Mouse (Mus musculus): Measurements from ENCODE around the gene Sccpdh.
"Not testable (repeated sequence)": the region's sequence is repeated elsewhere in the genome, so short reads cannot be mapped to it uniquely, and the experiment has no call there.

The Sccpdh gene

DNA sequence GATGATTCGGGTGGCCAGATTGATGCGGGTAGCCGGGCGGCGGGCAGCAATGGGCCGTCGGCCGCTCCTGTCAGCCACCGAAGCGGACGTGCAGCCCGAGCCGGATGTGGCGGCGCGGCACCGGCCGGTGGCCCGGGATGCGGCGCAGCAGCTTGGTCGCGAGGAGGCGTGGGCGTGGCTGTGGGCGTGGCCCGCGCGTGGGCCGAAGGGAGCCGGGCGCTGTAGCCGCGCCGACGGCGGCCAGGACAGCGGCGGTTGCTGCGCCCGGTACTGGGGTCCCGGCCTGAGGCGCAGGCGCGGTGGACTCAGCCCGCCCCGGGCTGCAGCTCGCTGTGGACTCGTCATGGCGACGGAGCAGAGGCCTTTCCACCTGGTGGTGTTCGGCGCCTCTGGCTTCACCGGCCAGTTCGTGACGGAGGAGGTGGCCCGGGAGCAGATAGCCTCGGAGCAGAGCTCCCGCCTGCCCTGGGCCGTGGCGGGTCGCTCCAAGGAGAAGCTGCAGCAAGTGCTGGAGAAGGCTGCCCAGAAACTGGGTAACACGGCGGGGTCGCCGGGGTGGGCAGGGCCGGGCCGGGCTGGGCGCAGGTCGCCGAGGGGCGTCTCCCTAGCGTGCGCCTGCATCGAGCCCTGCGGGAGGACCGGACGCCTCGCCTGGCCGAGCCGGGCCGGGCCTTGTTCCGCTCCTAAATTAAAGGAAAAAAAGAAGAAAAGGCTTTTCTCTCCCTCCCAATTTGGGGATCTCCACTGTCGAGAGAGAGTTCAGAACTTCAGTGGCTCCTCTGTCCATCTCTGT, at the start of gene Sccpdh:
Gene Sccpdh, plus strand, starts transcription at position 198 of the 793 bp plus-strand sequence.
- peak; percentile 83 for DNase-seq

DNA sequence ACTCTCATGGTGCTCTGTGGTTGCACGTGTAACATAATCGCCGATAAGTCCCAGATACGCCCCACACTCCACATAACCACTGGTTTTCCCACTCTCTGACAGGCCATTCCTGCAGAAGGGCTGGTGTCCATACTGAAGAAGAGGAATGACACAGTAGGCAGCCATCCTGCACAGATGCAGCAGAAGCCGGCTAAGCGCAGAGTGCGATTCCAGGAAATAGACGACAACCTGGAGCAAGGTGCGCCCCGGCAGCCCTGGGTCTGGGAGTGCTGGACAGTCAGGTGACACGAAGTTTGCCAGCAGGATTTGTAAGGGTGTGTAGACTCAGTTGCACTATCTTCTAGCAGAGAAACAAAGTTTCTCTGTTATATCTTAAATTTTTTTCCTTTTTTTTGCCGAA, 45.3 kb upstream of the Sccpdh start:
- DNase-seq = no peak

DNA sequence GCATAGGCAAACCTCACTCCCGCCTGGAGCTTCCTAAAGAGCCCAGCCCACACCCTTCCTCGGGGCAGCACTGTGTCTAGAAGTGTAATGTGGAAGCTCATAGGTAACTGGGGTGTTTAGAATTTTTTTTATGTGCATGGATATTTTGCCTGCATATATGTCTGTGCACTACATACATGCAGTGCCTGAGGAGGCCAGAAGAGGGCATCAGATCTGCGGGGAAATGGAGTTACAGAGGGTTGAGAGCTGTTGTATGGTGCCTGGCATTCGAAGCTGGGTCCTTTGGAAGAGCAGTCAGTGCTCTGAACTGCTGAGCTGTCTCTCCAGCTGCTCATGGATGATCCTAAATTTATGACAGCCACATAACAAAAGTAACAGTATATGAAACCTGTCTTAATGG, 44.4 kb upstream of the Sccpdh start:
- DNase-seq = no peak

DNA sequence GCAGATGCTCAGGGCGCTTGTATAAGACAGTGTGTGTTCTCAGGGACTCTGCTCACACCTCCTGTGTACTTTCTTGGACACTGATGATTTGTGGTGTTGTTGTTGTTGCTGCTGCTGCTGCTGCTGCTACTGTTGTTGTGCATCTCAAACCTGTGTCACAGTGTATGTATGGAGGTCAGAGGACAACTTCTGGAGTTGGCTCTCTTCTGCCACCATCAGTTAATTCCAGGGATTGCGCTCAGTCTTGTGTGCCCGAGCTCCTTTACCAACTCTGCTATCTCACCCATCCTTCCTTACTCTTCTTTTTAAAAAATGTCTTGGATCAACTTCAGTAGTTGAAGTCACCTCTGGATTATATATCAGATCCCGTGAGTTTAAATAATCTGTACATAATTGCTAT, 43.7 kb upstream of the Sccpdh start:
- no peak for DNase-seq

DNA sequence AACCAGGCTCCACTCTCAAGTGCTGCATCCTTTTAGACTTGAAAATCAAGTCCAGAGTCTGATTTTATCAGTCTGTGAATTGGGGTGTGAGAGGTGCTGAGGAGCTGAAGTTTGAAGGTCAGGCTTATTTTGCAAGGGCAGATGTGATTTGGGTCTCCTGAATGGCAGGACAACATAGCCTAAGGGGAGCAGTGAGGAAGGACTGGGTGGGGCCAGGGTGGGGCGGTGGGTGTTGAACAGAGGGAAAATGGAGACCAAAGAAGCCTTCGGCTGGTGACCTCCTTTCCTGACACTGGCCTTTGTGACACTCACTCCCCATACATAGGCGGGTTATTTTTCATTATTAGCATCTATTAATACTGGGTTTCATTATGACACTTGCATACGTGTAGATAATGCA, 40.2 kb upstream of the Sccpdh start:
- DNase-seq = no peak

DNA sequence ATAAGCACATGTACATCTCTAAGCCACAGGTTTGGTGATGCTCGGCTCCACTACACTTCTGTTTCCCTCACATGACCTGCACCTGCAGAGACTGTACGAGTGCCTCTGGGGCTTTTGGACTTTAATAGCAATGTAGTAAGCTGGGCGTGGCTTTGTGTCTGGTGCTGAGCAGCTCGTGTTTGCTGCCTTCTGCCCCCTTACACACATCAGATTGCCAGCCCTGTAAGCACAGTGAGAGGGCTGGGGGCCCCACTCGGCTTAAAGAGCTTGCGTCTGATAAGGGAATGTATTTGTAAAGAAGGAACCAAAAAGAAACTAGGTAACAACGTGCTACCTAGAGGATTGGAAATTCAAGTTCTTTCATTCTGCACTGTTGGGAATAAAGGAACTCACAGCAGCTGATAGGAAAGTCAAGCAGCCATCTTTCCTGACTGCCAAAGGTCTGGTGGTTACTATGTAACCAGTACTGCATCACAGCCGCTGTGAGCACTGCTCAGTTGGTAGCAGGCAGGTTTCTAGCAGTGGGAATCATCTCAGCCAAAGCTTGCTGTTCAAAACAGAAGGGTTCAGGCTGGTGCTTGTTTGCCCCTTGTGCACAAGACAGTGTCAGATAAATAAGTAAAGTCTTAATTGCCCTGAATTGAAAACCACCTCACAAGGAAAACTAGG, 39.4 kb upstream of the Sccpdh start:
- no peak for DNase-seq

DNA sequence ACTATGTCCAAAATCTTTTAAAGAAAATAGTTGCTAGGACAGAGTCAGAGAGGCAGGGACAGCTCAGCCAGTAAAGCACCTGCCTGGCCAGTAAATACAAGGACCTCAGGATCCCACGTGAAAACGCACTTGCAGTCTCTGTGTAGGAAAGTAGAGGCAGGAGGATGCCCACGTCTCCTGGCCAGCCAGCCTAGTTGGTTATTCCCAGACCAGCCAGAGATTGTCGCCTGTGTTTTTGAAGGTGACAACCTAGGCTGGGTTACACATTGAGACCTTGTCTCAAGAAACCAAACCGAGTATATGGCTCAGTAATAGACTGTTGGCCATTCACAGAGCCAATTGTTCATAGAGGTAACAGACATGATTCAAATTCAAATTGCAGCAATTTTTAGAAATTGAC, 38.7 kb upstream of the Sccpdh start:
- no peak for DNase-seq

DNA sequence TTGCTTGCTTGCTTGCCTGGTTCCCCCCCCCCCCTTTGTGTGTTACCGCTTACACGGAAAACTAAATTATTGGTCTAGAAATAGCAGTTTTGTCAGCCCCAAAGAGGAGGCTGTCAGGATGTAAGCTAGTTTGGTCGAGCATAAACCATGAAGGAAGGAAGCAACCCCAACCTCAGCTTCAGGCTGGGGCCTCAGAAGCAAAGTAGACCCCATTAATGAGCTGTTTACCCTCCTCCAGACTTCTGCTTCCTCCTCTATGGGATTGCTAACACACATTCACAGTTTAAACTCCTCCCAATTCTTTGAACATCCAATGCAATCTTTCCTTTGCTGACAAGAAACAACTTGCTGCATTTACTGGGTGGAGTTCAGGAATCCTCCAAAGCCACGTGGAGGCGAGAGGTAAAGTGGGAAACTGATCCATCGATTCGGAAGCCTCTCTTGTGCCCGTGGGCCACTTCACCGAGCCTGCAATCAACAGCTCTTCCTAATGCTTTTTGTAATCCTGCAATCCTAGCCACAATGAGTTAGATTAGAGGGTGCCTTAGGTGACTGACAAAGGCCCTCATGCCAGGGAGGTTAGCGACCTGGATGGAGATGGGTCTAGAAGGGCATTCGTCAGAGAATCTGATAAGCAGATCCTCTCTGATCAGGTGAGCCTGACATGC, 35.1 kb upstream of the Sccpdh start:
- no peak for DNase-seq

DNA sequence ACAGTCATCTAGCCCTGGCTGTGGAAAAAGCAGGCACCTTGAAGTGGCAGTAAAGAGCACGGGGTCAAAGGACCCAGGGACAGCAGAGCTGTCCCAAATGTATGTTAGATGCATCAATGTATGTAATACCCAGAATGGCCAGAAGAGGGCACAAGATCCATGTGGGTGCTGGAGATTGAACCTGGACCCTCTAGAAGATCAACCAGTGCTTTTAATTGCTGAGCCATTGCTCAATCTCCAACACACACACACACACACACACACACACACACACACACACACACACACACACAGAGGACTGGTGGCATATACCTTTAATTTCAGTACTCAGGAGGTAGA, 34.6 kb upstream of the Sccpdh start:
- no peak for DNase-seq

DNA sequence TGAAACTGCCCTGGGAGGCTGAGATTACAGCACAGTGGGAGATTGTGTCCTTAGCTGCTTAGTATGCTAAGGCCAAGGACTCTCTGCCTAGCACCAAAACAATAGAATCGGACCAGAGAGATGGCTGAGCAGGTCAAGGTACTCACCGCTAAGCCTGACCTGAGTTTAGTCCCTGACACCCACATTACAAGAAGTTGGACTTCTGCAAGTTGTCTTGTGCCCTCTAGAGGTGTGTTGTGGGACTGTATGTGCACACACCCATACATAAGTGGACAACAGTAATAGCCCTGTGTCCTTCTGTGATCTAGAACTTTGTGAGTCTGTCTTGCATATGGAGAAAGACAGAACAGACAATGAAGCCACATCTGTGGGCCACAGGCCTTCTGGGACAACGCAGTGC, 33.9 kb upstream of the Sccpdh start:
- DNase-seq = no peak

DNA sequence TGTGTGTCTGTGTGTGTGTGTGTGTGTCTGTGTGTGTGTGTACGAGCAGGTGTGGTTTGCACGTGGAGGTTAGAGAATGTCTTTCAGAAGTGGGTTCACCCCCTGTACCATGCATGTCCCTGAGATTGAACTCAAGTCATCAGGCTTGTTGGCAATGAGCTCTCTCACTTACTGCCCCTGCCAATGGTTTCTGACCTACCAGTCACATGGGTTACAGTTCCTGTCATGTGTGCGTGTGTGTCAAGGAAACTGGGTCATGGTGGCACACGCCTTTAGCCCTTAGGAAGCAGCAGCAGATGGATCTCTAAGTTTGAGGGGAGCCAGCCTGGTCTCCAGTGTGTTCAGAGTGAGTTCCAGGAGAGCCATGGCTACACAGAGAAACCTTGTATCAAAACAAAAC, 25.3 kb upstream of the Sccpdh start:
- DNase-seq = no peak

DNA sequence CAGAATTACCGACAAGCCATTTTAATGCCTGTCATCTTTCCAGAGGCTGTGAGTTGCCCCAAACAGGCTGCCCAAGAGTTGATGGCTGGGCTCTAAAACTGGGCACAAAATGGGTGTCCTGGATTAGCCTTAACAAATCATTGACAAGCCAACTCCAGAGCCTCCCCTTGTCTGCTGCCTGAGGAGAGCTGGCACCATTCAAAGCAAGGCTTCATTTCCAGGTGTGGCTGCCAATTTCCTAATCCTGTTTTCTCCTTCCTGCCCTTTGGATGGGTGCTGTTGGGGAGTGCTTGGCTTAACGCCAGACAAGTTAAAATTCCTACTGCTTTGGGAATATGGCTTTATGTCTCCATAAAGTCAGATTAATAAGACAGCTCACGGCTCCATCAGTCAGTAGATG, 23.9 kb upstream of the Sccpdh start:
- no peak for DNase-seq

DNA sequence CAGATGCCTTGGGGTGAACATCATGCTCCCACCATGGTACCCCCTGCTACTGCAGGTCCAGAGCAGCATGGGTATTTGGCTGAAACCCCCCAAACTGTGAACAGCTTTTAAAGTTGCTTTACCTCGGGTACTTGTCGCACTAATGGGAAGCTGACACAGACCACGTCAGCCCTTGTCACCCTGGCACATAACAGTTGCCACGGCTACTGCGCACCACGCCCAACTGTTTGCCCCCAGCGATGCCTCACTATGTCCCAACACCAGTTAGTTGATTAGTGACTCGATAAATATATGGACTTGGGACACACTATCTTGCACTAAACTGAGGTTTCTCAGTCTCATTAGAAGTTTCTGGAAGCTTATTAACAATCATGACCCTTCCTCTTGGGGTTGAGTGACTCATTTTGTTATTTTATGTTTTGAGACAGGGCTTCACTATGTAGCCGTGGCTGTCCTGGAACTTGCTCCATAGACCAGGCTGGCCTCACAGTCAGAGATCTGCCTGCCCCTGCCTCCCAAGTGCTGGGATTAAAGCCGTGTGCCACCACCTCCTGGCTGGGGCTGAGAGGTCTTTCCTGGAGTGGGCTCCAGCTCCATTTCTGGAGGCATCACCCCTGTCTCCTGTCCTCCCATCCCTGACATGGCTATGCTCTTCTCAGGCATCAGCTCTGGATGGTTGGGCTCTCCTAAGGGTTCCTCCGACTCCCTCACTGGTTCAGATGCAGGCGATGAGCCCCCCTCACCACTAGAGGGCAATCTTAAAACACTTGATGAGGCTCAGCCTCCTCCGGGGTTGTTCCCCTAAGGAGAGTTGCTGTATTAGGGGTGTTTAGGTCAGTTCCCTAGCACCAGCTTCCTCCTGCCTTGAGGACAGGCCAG, 22.7 kb upstream of the Sccpdh start:
- peak; percentile 83 for DNase-seq

DNA sequence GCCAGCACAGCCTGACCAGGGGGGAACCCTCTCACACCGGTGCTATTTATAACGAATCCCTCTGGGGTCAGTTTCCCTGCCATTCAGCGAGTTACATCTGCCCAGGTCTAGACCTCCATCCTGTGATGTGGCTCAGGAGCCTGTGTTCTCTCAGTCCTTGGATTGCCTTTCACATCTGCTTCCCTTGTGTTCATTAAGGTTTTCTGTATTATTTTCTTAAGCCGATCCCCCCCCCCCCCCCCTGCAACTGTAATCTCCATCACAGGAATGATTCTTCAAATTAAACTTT, 22.1 kb upstream of the Sccpdh start:
- no peak for DNase-seq

DNA sequence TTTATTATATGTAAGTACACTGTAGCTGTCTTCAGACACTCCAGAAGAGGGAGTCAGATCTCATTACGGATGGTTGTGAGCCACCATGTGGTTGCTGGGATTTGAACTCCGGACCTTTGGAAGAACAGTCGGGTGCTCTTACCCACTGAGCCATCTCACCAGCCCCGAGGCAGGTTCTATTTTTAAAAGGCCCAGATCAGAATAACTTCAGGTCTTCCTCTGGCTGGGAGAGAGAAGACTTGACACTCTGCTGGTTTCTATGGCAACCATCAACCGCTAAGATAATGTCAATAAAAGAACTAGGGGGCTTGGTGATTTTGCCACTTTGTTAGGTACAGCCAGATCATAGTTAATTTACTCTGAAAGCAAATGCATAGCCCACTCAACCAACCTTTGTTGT, 19.3 kb upstream of the Sccpdh start:
- DNase-seq = not testable (repeated sequence)

DNA sequence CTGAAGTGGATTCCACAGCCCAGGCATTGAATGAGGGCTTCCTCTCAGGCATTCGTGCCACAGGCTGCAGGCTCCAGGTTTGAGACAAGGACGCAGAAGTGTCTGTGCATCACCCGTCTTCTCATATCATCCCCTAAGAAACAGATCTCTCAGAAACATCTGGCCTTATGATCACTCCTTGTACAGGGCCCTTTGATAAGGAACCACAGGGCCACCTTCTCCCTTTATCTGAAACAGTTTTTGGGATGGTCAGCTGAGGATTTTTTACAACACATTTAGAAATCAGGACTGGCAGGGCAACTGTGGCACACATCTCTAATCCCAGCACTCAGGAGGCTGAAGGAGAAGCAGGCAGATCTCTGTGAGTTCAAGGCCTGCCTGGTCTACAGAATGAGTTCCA, 18.7 kb upstream of the Sccpdh start:
- DNase-seq = no peak

DNA sequence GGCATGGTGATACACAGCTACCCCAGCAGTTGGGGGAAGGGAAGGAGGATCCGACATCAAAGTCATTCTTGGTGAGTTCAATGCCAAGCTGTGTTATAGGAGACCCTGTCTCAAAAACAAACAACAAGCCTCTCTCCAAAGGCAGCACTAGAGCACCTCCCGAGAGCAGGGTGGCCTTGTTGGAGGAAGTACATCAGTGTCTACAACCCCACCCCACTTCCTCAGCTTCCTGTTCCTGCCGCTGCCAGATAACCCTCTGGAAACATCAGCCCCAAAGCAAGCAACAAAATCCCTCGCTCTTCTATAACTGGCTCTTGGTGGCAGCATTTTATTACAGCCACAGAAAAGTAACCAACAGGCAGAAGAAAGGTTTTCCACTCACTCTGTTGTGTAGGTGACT, 17.7 kb upstream of the Sccpdh start:
- no peak for DNase-seq

DNA sequence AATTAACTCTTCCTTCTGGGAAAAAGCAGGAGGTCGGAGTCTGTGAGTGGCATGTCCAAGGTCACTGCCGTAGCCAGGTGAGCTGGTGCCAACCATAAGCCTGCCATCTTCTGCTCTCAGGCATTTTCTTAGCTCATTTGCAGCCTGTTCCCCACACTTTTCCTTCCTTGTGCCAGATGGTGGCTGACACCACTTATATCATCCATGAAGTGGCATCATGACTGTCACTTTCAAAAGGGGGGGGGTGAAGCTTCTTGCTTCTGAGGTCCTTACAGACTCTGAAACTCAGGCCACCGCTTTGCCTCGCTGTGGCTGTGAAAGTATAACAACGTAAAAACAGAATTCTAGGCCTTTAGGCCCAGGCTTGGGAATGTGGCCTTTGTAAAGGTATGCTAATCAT, 16.8 kb upstream of the Sccpdh start:
- DNase-seq = peak; percentile 15

DNA sequence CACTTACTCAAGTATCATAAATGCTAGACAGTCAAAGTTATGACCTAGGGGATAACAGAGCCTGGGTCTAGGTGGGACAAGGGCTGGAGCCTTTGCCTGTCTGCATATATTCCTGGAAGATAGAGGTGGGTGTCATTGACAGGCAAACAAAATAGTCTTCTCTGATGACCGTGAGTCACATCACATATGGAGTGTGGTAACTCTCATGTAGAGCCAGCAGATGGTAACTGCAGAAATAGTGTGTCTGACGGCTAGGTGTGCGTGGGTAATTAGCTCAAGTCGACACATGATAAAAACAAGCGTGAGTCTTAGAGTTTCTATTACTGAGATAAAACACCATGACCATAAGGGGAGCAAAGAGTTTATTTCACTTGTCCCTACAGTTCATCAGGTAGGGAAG, 4.9 kb upstream of the Sccpdh start:
- DNase-seq = peak; percentile 31

DNA sequence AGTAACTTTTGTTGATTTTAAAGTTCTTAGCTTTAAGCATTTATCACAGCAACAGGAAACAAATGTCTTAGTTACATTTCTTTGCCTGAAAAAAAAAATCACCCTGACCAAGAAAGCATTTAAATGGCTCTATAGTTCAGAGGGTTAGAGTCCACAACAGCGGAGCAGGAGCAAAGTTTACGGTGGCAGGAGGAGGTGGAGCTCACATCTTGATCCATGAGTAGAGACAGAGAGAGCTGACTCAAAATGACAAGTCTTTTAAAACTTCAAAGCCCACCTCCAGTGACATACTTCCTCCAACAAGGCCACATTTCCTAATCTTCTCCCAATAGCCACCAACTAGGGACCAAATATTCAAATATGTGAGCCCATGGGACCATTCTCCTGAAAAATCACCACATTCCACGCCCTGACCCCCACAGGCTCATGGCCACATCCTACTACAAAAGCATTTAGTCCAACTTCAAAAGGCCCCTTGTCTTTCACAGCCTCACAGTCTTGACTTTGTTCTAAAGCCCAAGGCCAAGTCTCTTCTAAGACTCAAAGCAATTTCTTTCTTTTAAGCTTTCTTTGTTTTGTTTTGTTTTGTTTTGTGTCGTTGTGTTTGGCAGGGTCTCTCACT, 3.6 kb upstream of the Sccpdh start:
- no peak for DNase-seq

DNA sequence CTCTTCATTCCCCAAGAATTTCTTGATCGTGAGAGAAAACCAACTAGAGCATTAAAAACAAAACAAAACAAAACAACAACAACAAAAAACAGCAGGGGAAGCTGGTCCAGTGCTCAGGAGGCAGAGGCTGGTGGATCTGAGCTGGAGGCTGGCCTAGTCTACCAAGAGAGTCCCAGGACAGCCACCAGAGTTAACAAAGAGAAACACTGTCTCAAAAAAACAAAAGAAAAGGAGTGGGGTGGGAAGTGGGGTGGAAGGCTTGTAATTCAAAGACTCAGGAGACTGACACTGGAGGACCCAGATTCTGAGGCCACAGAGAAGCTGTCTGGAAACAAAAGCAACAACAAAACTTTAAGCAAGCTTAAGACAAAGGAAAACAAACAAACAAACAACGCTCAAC, 1.0 kb upstream of the Sccpdh start:
- DNase-seq = no peak

DNA sequence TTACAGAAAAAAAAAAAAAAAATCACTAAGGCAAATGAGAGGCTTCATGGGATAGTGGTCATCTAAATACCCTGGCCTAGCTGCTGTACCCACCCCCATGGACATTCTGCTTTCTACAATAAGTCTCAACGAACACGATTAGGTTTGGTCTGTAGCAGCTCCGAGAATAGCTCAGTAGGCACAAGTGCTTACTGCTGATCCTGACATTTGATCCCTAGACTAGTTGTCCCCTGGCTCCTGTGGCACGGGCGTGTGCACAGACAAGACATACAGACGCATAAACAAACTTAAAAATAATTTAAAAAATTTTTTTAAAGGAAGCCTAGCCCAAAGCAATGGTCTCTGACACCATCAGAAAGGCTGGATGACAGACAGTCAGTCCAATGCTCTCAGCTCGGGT, 560 bp upstream of the Sccpdh start:
- DNase-seq = no peak

Measured in right cerebral cortex, adult 18-20 months (tissue).